Mouse (Mus musculus): ENCODE results near the gene Cysrt1.

The Cysrt1 gene

DNA sequence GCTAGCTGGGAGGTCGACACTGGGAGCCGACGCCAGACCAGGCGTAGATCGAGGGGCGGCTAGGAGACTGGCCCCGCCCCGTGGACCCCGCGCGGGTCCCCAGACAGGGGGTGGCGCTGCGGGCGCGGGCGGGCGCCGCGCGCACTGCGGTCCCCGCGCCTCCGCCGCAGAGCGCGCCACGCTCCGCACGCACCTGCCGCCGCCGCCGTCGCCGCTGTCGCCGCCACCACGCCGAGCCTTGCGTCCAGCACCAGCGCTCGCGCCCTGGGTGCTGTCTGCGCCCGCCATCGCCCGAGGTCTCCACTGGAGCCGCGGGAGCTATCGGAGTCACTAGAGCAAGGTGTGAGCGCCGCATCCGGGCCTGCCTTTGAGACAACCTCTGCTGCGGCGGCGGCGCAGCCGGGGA, at the start of gene Cysrt1, which contains the start of gene Rnf208:
Gene Cysrt1, minus strand, starts transcription at position 352 of the 406 bp plus-strand sequence.
Gene Rnf208, plus strand, starts transcription at position 155 of the 406 bp plus-strand sequence.
- in situ Hi-C loops (cut with MboI, MseI) = no loop called here

DNA sequence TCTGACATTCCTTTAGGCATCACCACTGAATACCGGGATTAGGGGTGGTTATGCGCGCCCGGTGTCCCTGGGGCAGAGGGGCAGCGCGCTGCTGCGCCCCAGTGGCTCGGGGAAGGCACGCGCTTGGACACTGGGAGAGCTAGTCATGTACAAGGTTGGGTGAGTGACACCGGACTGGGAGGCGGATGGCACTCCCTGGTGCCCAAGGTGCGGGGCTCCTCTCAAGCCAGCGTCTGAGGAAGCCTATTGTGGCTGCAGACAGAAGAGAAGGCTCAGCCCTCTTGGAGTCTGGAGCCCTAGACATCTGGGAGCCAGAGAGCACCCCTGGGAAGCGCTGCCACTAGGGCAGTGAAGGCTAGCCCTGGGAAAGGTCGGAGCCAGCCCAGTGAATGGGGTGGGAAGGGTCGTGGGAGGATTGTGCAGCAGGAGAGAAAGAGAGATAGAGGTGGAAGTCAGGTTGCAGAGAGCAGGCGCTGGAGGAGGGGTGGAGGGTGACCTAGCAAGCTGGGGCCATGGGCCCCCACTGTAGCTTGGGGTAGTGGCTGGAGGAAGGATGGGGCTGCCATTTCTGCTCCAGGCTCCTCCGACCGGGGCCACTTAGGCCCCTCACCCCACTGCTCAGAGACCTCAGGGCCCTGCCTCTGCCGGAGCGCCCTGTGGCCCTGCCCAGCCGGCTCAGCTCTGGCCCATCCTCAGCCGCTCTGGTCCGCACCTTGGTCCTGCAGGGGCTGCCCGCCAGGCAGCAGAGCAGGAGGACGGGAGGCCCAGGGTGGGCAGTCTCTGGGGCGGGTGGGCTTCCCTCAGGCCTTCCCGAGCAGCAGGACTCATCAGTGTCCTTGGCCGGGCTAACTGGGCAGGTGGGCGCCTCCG, 49.2 kb upstream of the Cysrt1 start:
- in situ Hi-C loops (cut with MboI, MseI) = no loop called here

GRCm38 (mm10) chr2:25290816-25291130, 48.5 kb upstream of the Cysrt1 start:
- in situ Hi-C loops (cut with MboI, MseI) = no loop called here

GRCm38 (mm10) chr2:25290101-25290815, 48.0 kb upstream of the Cysrt1 start:
- in situ Hi-C loops (cut with MboI, MseI) = no loop called here

- in situ Hi-C loops (cut with MboI, MseI) = no loop called here
Observed at GRCm38 (mm10) chr2:25289651-25290050, 47.4 kb upstream of the Cysrt1 start, which contains the start of gene Lrrc26. TSS of gene Lrrc26 (plus strand) at chr2:25289915.

GRCm38 (mm10) chr2:25288734-25289345, 46.6 kb upstream of the Cysrt1 start:
- in situ Hi-C loops (cut with MboI, MseI) = no loop called here

DNA sequence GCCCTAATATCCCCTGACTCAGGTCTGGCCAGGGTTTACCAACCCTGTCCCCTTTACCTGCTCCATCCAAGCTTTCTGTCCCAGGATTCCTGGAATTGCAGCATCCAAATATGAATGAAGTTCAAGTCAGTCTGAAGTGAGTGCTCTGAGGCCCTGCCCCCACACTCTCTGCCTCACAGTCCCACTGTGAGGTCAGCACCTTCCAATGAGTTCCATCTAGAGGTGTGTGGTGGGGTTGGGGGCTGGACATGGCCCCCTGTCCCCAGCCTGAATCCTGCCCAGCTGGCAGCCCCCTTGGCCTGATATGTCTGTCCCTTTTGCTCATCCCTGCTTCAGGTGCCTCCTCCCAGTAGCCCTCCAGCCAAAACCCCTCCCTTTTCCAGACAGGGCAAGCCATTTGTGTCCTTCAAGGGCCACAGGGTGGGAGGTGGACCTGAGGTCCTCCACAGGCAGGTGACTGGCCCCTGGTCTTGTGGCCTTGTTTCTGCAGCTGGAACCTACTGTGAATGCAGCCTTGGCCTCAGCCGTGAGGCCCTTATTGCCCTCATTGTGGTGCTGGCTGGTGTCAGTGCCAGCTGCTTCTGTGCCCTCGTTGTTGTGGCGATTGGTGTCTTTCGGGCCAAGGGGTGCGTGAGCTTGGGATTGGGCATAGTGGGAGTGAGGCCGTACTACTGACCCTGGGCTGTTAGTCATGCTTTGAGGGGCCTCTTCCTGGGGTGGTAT, 45.8 kb upstream of the Cysrt1 start, which contains the start of gene Tmem210:
Gene Tmem210, plus strand, starts transcription at position 219 of the 723 bp plus-strand sequence.
- in situ Hi-C loops (cut with MboI, MseI) = no loop called here

GRCm38 (mm10) chr2:25286837-25287636, 44.8 kb upstream of the Cysrt1 start:
- in situ Hi-C loops (cut with MboI, MseI) = no loop called here

- in situ Hi-C loops (cut with MboI, MseI) = no loop called here
Observed at GRCm38 (mm10) chr2:25286314-25286713, 44.1 kb upstream of the Cysrt1 start.

- in situ Hi-C loops (cut with MboI, MseI) = no loop called here
Observed at GRCm38 (mm10) chr2:25285551-25285950, 43.3 kb upstream of the Cysrt1 start.

- in situ Hi-C loops (cut with MboI, MseI) = no loop called here
Observed at GRCm38 (mm10) chr2:25278928-25279882, 37.0 kb upstream of the Cysrt1 start.

DNA sequence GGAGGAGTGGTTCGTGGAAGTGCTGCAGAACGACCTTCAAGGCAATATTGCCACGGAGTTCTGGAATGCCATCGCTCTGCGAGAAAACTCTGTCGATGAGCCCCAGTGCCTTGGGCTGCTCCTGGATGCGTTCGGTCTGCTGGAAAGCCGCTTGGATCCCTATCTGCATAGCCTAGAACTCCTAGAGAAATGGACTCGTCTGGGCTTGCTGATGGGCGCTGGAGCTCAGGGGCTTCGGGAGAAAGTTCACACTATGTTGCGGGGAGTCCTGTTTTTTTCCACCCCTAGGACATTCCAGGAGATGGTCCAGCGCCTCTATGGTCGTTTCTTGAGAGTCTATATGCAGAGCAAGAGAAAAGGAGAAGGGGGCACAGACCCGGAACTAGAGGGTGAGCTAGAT, 30.8 kb upstream of the Cysrt1 start:
- in situ Hi-C loops (cut with MboI, MseI) = loop anchor here (5.0 to 25.0 kb wide), 2 partner anchors 59 to 886 kb away; partner anchors contain the start of gene Man1b1

GRCm38 (mm10) chr2:25272515-25272914, 30.3 kb upstream of the Cysrt1 start:
- in situ Hi-C loops (cut with MboI, MseI) = loop anchor here (5.0 to 25.0 kb wide), 2 partner anchors 60 to 885 kb away; partner anchors contain the start of gene Man1b1

- in situ Hi-C loops (cut with MboI, MseI) = loop anchor here (5.0 to 25.0 kb wide), 2 partner anchors 60 to 885 kb away; partner anchors contain the start of gene Man1b1
Observed at GRCm38 (mm10) chr2:25271827-25272511, 29.7 kb upstream of the Cysrt1 start, which contains the start of the genes Ssna1 and Anapc2. TSS of gene Ssna1 (minus strand) at chr2:25272438. TSS of gene Anapc2 (plus strand) at chr2:25272478.

- in situ Hi-C loops (cut with MboI, MseI) = loop anchor here (25.0 kb wide), 1 partner anchor 881 kb away; no protein-coding TSS in a partner anchor
Observed at GRCm38 (mm10) chr2:25267746-25268309, 25.6 kb upstream of the Cysrt1 start.

- in situ Hi-C loops (cut with MboI, MseI) = loop anchor here (25.0 kb wide), 1 partner anchor 880 kb away; no protein-coding TSS in a partner anchor
Observed at GRCm38 (mm10) chr2:25267241-25267640, 25.0 kb upstream of the Cysrt1 start.

DNA sequence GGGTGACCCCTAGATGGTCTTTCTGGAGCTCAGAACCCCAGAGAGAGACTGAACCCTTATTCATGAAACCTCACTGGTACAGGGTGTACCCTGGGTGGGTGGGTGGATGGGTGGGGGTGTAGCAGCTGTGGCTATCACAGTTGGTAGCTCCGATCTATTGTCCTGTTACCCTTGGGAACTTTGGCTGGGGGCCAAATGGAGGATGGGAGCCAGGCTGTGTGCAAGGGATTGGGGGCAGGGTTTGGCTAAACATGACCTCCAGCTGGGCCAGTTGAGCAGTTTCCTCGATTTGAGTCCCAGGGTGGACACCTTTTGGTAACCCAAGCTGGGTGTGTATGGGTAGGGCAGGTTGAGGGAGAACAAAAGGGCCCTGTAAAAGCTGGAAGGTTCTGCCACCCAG, 24.5 kb upstream of the Cysrt1 start:
- in situ Hi-C loops (cut with MboI, MseI) = loop anchor here (25.0 kb wide), 1 partner anchor 879 kb away; no protein-coding TSS in a partner anchor

Measured in T-helper 2 cell (primary cell).